Mouse (Mus musculus): ENCODE data around the gene Gm10188.

GRCm38 (mm10) chr1:132276694-132277093 lies 47.1 kb upstream of the Gm10188 start:
- TF ChIP-seq CTCF (IDR thresholded peaks at IDR 0.05): no peak
- no peak for TF ChIP-seq EP300 (IDR thresholded peaks at IDR 0.05; ENCODE audit: insufficient read depth, low read depth, low read length)
- no peak for TF ChIP-seq POLR2A (IDR thresholded peaks at IDR 0.05; ENCODE audit: insufficient read depth, low read depth, low read length)

All from heart, adult 2 months (tissue).